Mouse (Mus musculus) liver, adult 2 months (tissue): Measurements from ENCODE around the gene Erich3. TPM values are rescaled to one million over a fixed set of nuclear protein-coding genes. Genes with fewer than 3 reads are reported as not detected.

Experiments used
- DNase-seq: peaks from one replicate; pipeline ENCODE4 v3.0.0-alpha.2; 2011; ENCODE audit warnings: low read depth, low spot score; ENCODE audit errors: extremely low read depth
- H3K27ac ChIP-seq: fragments of 200-500 bp; replicated peaks from 2 replicates; pipeline ENCODE4 v1.5.1; 2012; ENCODE audit warnings: low read depth, mild to moderate bottlenecking, control low read depth, inconsistent platforms, low read length; ENCODE audit not compliant: insufficient read depth
- H3K27me3 ChIP-seq: fragments of 200-500 bp; 2 replicates; pipeline ENCODE4 v1.6.1; 2012; ENCODE audit warnings: mild to moderate bottlenecking, moderate library complexity, low read length, inconsistent platforms; ENCODE audit not compliant: control insufficient read depth, insufficient read depth
- H3K36me3 ChIP-seq: fragments of 200-500 bp; 2 replicates; pipeline ENCODE4 v1.6.1; 2012; ENCODE audit warnings: low read length, inconsistent platforms; ENCODE audit not compliant: control insufficient read depth, insufficient read depth
- H3K4me1 ChIP-seq: fragments of 200-500 bp; 2 replicates; pipeline ENCODE4 v1.6.1; 2011; ENCODE audit warnings: low read length; ENCODE audit not compliant: control insufficient read depth, insufficient read depth
- H3K4me3 ChIP-seq: fragments of 200-500 bp; 2 replicates; pipeline ENCODE4 v1.5.1; 2011; ENCODE audit warnings: low read depth, mild to moderate bottlenecking, control low read depth, low read length, moderate library complexity; ENCODE audit not compliant: insufficient read depth
- H3K79me2 ChIP-seq: fragments of 200-500 bp; 2 replicates; pipeline ENCODE4 v1.6.1; 2012; ENCODE audit warnings: inconsistent platforms, mild to moderate bottlenecking, low read length, moderate library complexity; ENCODE audit not compliant: control insufficient read depth, insufficient read depth
- H3K9ac ChIP-seq: fragments of 200-500 bp; 2 replicates; pipeline ENCODE4 v1.6.1; 2012; ENCODE audit warnings: low read depth, mild to moderate bottlenecking, control low read depth, inconsistent platforms, low read length
- CTCF ChIP-seq: fragments of 200-500 bp; IDR thresholded peaks from 2 replicates; pipeline ENCODE4 v1.5.1; 2011; ENCODE audit warnings: low read depth, low read length, control low read depth
- POLR2A ChIP-seq: fragments of 200-500 bp; IDR thresholded peaks from 2 replicates; pipeline ENCODE4 v1.6.1; 2011; ENCODE audit warnings: low read length, control low read depth; ENCODE audit not compliant: insufficient read depth; ENCODE audit errors: extremely low read depth
- WGBS: fragments of 180-500 bp; shearing (Covaris S2); methylation state at CpG from one replicate; pipeline ENCODE4 v1.1.7; 2018; 5-methylcytosine and 5-hydroxymethylcytosine counted together
- polyA plus RNA-seq: library from polyadenylated mRNA; depleted of rRNA; stranded (reverse); fragments of >200 nt; gene quantifications from 2 replicates; pipeline ENCODE4 v1.2.3, GENCODE M21; 2012
- total RNA-seq: library from RNA; depleted of rRNA; stranded (reverse); fragments of >200 nt; gene quantifications from 2 replicates; pipeline ENCODE4 v1.2.3, GENCODE M21; 2014

Gene Erich3
- total and polyA plus RNA-seq, 2 experiments, result 0.09 TPM; not detected in 1

DNA sequence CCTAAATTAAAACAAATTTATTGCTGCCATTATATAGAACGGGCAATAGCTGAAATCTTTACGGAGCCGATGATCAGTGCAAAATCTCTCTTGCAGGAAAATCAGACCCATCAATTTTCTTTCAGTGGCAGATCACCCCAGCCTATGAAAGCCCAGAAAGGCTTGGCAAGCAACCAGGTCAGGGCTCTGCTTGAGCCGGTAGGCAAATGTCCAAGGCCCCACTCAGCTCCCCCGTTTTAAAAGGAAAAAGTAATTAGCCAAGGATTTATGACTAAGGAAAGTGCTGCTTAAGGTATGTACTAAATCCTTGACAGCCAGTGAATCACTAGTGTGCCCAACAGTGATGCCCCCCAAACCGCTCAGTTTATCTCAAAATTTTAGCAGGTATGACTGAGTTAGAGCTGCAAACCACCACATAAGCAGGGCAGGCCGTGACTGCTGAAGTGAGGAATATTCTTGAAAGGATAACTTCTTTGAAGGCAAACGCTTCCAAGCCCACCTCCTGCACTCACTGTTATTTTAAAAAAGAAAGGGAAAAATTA lies 137.3 kb downstream of the Erich3 start:
- Histone ChIP-seq H3K27ac (no peak overlapping the region), H3K9ac (no peak overlapping the region), H3K4me1 (no peaks in the 10 kb centered on the region), H3K27me3 (no peaks in the 10 kb centered on the region), H3K4me3 (no peak overlapping the region), H3K36me3 (no peaks in the 10 kb centered on the region), H3K79me2 (no peaks in the 10 kb centered on the region)
- DNase-seq, result no peak
- 82% methylated on average over 8 of the region's 8 CpGs for WGBS
- no peak for TF ChIP-seq POLR2A
- no peak for TF ChIP-seq CTCF

GRCm38 (mm10) chr3:154806626-154807025 lies 143.0 kb downstream of the Erich3 start:
- 59% methylated on average over 7 of the region's 7 CpGs for WGBS
- Histone ChIP-seq H3K4me3 (no peak overlapping the region), H3K9ac (no peak overlapping the region), H3K79me2 (no peaks in the 10 kb centered on the region), H3K27ac (no peak overlapping the region), H3K27me3 (no peaks in the 10 kb centered on the region), H3K36me3 (no peaks in the 10 kb centered on the region), H3K4me1 (no peaks in the 10 kb centered on the region)
- DNase-seq, result no peak
- TF ChIP-seq POLR2A (no peak), CTCF (no peak)

- TF ChIP-seq CTCF (no peak), POLR2A (no peak)
- no peak for DNase-seq
- Histone ChIP-seq H3K27me3 (no peaks in the 10 kb centered on the region; the same call in 1 of the 2 replicates), H3K4me1 (no peaks in the 10 kb centered on the region), H3K27ac (no peak overlapping the region), H3K9ac (no peak overlapping the region), H3K4me3 (no peak overlapping the region), H3K79me2 (no peaks in the 10 kb centered on the region), H3K36me3 (no peaks in the 10 kb centered on the region)
- WGBS, result 39% methylated on average over 7 of the region's 7 CpGs
Observed at GRCm38 (mm10) chr3:154810273-154810870, 146.7 kb downstream of the Erich3 start.

DNA sequence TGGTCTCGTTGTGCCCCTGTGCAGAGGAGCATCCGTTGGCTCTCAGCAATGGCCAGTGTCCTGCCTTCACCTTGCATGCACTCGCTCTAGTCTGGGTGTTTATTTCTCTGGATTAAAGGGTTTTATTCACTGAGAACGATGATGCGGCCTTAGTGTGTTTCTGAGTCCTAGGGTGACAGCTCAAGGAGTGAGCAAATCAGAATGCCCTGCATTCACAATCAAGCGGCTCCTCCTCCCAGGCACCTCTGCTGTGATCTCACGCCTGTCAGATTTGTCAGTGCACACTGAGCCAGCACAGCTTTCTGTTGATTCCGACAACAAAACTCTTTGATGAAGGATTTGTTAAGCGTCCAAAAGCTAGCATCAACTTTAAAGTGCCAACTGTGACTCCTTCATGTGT lies 147.6 kb downstream of the Erich3 start:
- no peak overlapping the region for H3K9ac ChIP-seq
- no peaks in the 10 kb centered on the region for H3K4me1 ChIP-seq
- 23% methylated on average over 9 of the region's 9 CpGs for WGBS
- no peaks in the 10 kb centered on the region for H3K36me3 ChIP-seq
- no peaks in the 10 kb centered on the region for H3K79me2 ChIP-seq
- H3K27ac ChIP-seq, result no peak overlapping the region
- H3K27me3 ChIP-seq, result peaks cover 3% of the 10 kb centered on the region; the same call in 1 of the 2 replicates
- H3K4me3 ChIP-seq, result no peak overlapping the region
- no peak for DNase-seq
- TF ChIP-seq CTCF (no peak), POLR2A (no peak)

DNA sequence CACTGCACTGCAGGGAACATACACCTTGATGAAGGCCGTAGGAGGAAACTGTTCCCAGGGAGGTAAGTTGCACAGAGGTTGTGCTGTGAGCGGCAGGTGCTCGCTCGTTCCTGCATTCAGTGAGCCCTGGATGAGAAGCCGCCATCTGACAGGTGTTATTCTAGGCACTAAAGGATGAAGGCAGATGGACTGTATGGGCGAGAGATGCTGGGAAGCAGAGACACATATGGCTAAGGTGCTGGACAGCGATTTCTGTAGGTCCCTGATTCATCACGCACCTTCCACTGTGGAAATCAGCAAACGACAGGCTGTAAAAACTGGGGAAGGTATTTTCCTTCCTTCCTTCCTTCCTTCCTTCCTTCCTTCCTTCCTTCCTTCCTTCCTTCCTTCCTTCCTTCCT lies 148.2 kb downstream of the Erich3 start:
- no peak for DNase-seq

DNA sequence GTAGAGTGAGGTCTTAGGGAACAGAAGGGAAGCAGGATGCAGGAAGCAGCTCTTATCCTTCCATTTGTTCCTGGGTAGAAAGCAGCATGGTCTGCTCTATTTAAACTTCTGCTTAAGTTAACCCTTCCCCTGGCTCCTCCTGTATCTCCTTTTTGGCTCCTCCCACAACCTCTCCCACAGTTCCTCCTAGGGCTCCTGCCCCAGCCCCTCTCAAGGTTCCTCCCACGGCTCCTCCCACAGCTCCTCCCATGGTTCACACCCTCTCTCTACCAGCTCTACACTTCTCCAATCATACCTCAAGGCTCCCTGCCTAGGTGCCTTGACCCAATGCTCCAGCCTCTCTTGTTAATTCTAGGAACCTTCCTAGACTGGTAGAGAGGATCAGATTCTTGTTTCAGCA lies 149.2 kb downstream of the Erich3 start:
- no peaks in the 10 kb centered on the region for H3K79me2 ChIP-seq
- DNase-seq, result no peak
- H3K27ac ChIP-seq, result no peak overlapping the region
- TF ChIP-seq CTCF (no peak), POLR2A (no peak)
- peaks cover 3% of the 10 kb centered on the region; the same call in 1 of the 2 replicates for H3K27me3 ChIP-seq
- H3K4me1 ChIP-seq, result no peaks in the 10 kb centered on the region
- H3K36me3 ChIP-seq, result no peaks in the 10 kb centered on the region
- 48% methylated on average over 1 of the region's 1 CpGs for WGBS
- no peak overlapping the region for H3K4me3 ChIP-seq
- no peak overlapping the region for H3K9ac ChIP-seq

More for the DNA sequence above, 148.2 kb downstream of the Erich3 start:
- no peak overlapping the region for H3K27ac ChIP-seq
- no peaks in the 10 kb centered on the region for H3K4me1 ChIP-seq
- no peaks in the 10 kb centered on the region for H3K79me2 ChIP-seq
- no peak overlapping the region for H3K4me3 ChIP-seq
- H3K9ac ChIP-seq, result no peak overlapping the region
- TF ChIP-seq POLR2A, result no peak
- TF ChIP-seq CTCF, result no peak
- peaks cover 3% of the 10 kb centered on the region; the same call in 1 of the 2 replicates for H3K27me3 ChIP-seq
- H3K36me3 ChIP-seq, result no peaks in the 10 kb centered on the region
- 52% methylated on average over 9 of the region's 9 CpGs for WGBS
